Mouse (Mus musculus): Measurements from ENCODE around the gene Olfr1170. TPM values are rescaled to one million over a fixed set of nuclear protein-coding genes. Genes with fewer than 3 reads are reported as not detected.

Olfr1170 gene
- not detected in 2 replicates for polyA plus RNA-seq (2015; fragmentation: Nextera tagmentation; extraction: Ambion mirVana)

DNA sequence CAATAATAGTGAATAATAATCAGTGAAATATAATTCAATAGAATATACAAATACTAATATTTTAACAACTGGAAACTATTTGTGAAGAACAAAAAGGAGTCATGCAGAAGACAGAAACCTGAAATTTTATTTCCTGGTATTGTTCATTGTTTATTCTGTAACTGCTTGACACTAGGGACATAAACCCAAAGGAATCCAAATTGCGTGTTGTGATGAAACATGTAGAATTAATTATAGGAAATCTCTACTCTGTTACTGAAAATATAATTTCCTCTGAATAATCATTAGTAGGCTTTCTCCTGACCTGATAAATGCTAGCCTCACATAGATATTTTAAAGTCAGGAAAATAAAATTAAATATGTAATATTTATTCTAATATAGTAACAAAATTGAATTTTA lies at the start of gene Olfr1170:
TSS of gene Olfr1170 (minus strand) at position 101 of the 400 bp plus-strand sequence.
- Histone ChIP-seq H3K4me2 (replicated peaks) (no peak within 1 kb of the TSS), H3K4me3 (replicated peaks) (no peak within 1 kb of the TSS), H3K9ac (replicated peaks) (no peak within 1 kb of the TSS), H3K36me3 (no peaks in the 10 kb centered on the region), H3K27ac (no peak within 1 kb of the TSS), H3K9me3 (no peaks in the 10 kb centered on the region), H3K27me3 (no peaks in the 10 kb centered on the region), H3K4me1 (replicated peaks) (no peaks in the 10 kb centered on the region)
- no peak for ATAC-seq
- 85% methylated on average over 1 of the region's 1 CpGs for WGBS

GRCm38 (mm10) chr2:88220784-88221183 lies 7.3 kb downstream of the Olfr1170 start:
- WGBS = 93% methylated on average over 1 of the region's 1 CpGs
- no peak overlapping the region for H3K4me2 ChIP-seq (replicated peaks)
- H3K4me3 ChIP-seq (replicated peaks) = no peak overlapping the region
- H3K9me3 ChIP-seq = no peaks in the 10 kb centered on the region
- no peaks in the 10 kb centered on the region for H3K36me3 ChIP-seq
- H3K27ac ChIP-seq = no peak overlapping the region
- ATAC-seq = no peak
- H3K4me1 ChIP-seq (replicated peaks) = no peaks in the 10 kb centered on the region
- no peak overlapping the region for H3K9ac ChIP-seq (replicated peaks)
- no peaks in the 10 kb centered on the region for H3K27me3 ChIP-seq

DNA sequence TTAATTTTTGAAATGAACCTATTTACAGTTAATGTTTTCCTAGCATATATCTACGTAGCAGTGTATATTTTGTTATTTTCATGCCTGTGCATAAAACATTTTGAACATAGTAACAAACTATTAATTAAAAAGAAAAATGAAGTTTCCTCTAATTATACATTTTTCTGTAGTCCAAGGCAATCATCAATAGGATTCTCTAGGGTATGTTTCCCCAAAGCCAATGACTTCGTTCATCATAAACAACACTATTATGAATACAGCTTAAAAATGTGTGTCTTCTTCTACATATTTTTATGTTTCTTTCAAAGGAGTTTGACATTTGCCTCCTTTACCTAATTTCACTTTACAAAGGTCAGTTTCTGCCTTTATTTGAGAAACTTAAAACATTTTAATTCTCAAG lies 46.6 kb downstream of the Olfr1170 start, which contains the start of gene Olfr1168:
TSS of gene Olfr1168 (plus strand) at position 301 of the 400 bp plus-strand sequence.
- ATAC-seq = no peak

More for the DNA sequence above, 46.6 kb downstream of the Olfr1170 start, which contains the start of gene Olfr1168:
- H3K27me3 ChIP-seq = no peaks in the 10 kb centered on the region
- H3K4me1 ChIP-seq (replicated peaks) = no peaks in the 10 kb centered on the region
- no peaks in the 10 kb centered on the region for H3K36me3 ChIP-seq
- H3K4me3 ChIP-seq (replicated peaks) = no peak within 1 kb of the TSS
- no peaks in the 10 kb centered on the region for H3K9me3 ChIP-seq
- no peak within 1 kb of the TSS for H3K27ac ChIP-seq
- 92% methylated on average over 2 of the region's 2 CpGs for WGBS
- no peak within 1 kb of the TSS for H3K9ac ChIP-seq (replicated peaks)
- H3K4me2 ChIP-seq (replicated peaks) = no peak within 1 kb of the TSS

Other genes with a start within 250 kb of the Olfr1170 start
- not detected in 2 replicates for gene Olfr1158, start 238.2 kb downstream of the Olfr1170 start, polyA plus RNA-seq (2015; fragmentation: Nextera tagmentation; extraction: Ambion mirVana)
- gene Olfr1160, start 220.1 kb downstream of the Olfr1170 start, polyA plus RNA-seq (2015; fragmentation: Nextera tagmentation; extraction: Ambion mirVana) = not detected in 2 replicates
- not detected in 2 replicates for gene Olfr1161, start 205.6 kb downstream of the Olfr1170 start, polyA plus RNA-seq (2015; fragmentation: Nextera tagmentation; extraction: Ambion mirVana)
- gene Olfr73, start 190.6 kb downstream of the Olfr1170 start, polyA plus RNA-seq (2015; fragmentation: Nextera tagmentation; extraction: Ambion mirVana) = not detected in 2 replicates
- not detected in 2 replicates for gene Olfr1162, start 177.2 kb downstream of the Olfr1170 start, polyA plus RNA-seq (2015; fragmentation: Nextera tagmentation; extraction: Ambion mirVana)
- not detected in 2 replicates for gene Olfr1163, start 156.5 kb downstream of the Olfr1170 start, polyA plus RNA-seq (2015; fragmentation: Nextera tagmentation; extraction: Ambion mirVana)
- gene Olfr1164, start 134.4 kb downstream of the Olfr1170 start, polyA plus RNA-seq (2015; fragmentation: Nextera tagmentation; extraction: Ambion mirVana) = not detected in 2 replicates
- not detected in 2 replicates for gene Olfr1166, start 100.1 kb downstream of the Olfr1170 start, polyA plus RNA-seq (2015; fragmentation: Nextera tagmentation; extraction: Ambion mirVana)
- gene Olfr1167, start 73.1 kb downstream of the Olfr1170 start, polyA plus RNA-seq (2015; fragmentation: Nextera tagmentation; extraction: Ambion mirVana) = not detected in 2 replicates
- gene Olfr1168, start 46.5 kb downstream of the Olfr1170 start, polyA plus RNA-seq (2015; fragmentation: Nextera tagmentation; extraction: Ambion mirVana) = not detected in 2 replicates
- gene Olfr1173, start 51.5 kb upstream of the Olfr1170 start, polyA plus RNA-seq (2015; fragmentation: Nextera tagmentation; extraction: Ambion mirVana) = not detected in 2 replicates
- not detected in 2 replicates for gene Olfr1174-ps, start 86.8 kb upstream of the Olfr1170 start, polyA plus RNA-seq (2015; fragmentation: Nextera tagmentation; extraction: Ambion mirVana)
- gene Olfr1175-ps, start 98.9 kb upstream of the Olfr1170 start, polyA plus RNA-seq (2015; fragmentation: Nextera tagmentation; extraction: Ambion mirVana) = not detected in 2 replicates
- gene Olfr1176, start 108.4 kb upstream of the Olfr1170 start, polyA plus RNA-seq (2015; fragmentation: Nextera tagmentation; extraction: Ambion mirVana) = not detected in 2 replicates
- gene Olfr1177-ps, start 118.2 kb upstream of the Olfr1170 start, polyA plus RNA-seq (2015; fragmentation: Nextera tagmentation; extraction: Ambion mirVana) = not detected in 2 replicates
- gene Olfr1178, start 158.7 kb upstream of the Olfr1170 start, polyA plus RNA-seq (2015; fragmentation: Nextera tagmentation; extraction: Ambion mirVana) = not detected in 2 replicates
- gene Olfr1179, start 178.1 kb upstream of the Olfr1170 start, polyA plus RNA-seq (2015; fragmentation: Nextera tagmentation; extraction: Ambion mirVana) = not detected in 2 replicates
- gene Olfr1180, start 190.8 kb upstream of the Olfr1170 start, polyA plus RNA-seq (2015; fragmentation: Nextera tagmentation; extraction: Ambion mirVana) = not detected in 2 replicates
- gene Olfr1181, start 197.8 kb upstream of the Olfr1170 start, polyA plus RNA-seq (2015; fragmentation: Nextera tagmentation; extraction: Ambion mirVana) = not detected in 2 replicates
- gene Gm13757, start 220.8 kb upstream of the Olfr1170 start, polyA plus RNA-seq (2015; fragmentation: Nextera tagmentation; extraction: Ambion mirVana) = not detected in 2 replicates
- not detected in 2 replicates for gene Olfr1183, start 226.5 kb upstream of the Olfr1170 start, polyA plus RNA-seq (2015; fragmentation: Nextera tagmentation; extraction: Ambion mirVana)